Mouse (Mus musculus) limb, embryonic 13.5 days (tissue): ENCODE results near the gene Olfr1231. TPM values are rescaled to one million over a fixed set of nuclear protein-coding genes. Genes with fewer than 3 reads are reported as not detected.

Source experiments
- ATAC-seq: fragments of 200-750 bp; cut with Nextera tagmentation; 2 replicates; pipeline ENCODE4 v1.8.0; 2017; ENCODE audit warnings: low read depth, moderate number of reproducible peaks, moderate TSS enrichment; ENCODE audit not compliant: low FRiP score
- H3K27ac ChIP-seq: fragments of 300-500 bp; sonication (generic); 2 replicates; pipeline ENCODE4 v1.5.1; 2015; ENCODE audit warnings: inconsistent platforms, mild to moderate bottlenecking, moderate library complexity
- H3K27me3 ChIP-seq: fragments of 300-500 bp; sonication (generic); 2 replicates; pipeline ENCODE4 v1.6.1; 2015; ENCODE audit warnings: mild to moderate bottlenecking, inconsistent platforms
- H3K36me3 ChIP-seq: fragments of 300-500 bp; sonication (generic); 2 replicates; pipeline ENCODE4 v1.6.1; 2015; ENCODE audit warnings: inconsistent platforms, mild to moderate bottlenecking, moderate library complexity
- H3K4me1 ChIP-seq: fragments of 300-500 bp; sonication (generic); 2 replicates; pipeline ENCODE4 v1.6.1; 2015; ENCODE audit warnings: inconsistent platforms
- H3K4me2 ChIP-seq: fragments of 300-500 bp; sonication (generic); replicated peaks from 2 replicates; pipeline ENCODE4 v1.6.1; 2015; ENCODE audit warnings: inconsistent platforms, mild to moderate bottlenecking, moderate library complexity
- H3K4me3 ChIP-seq: fragments of 300-500 bp; sonication (generic); 2 replicates; pipeline ENCODE4 v1.5.1; 2015; ENCODE audit warnings: moderate library complexity, mild to moderate bottlenecking, inconsistent platforms
- H3K9ac ChIP-seq: fragments of 300-500 bp; sonication (generic); 2 replicates; pipeline ENCODE4 v1.6.1; 2015; ENCODE audit warnings: mild to moderate bottlenecking, inconsistent platforms
- H3K9me3 ChIP-seq: fragments of 300-500 bp; sonication (generic); 2 replicates; pipeline ENCODE4 v1.6.1; 2016; ENCODE audit warnings: inconsistent platforms
- WGBS: fragments of 180-500 bp; shearing (Covaris S2); methylation state at CpG from one replicate; pipeline ENCODE4 v1.1.7; 2015; 5-methylcytosine and 5-hydroxymethylcytosine counted together
- polyA plus RNA-seq: library from polyadenylated mRNA; unstranded; fragments of >200 nt; fragmentation: Nextera tagmentation; extraction: Ambion mirVana; gene quantifications from 2 replicates; pipeline ENCODE4 v1.2.1, GENCODE M21; 2015

The Olfr1231 gene
- polyA plus RNA-seq: not detected in 2 replicates

GRCm38 (mm10) chr2:89306974-89307373 lies at the start of gene Olfr1231:
TSS of gene Olfr1231 (minus strand) at chr2:89307074.
- WGBS: 63% methylated on average over 2 of the region's 2 CpGs
- ATAC-seq: no peak

DNA sequence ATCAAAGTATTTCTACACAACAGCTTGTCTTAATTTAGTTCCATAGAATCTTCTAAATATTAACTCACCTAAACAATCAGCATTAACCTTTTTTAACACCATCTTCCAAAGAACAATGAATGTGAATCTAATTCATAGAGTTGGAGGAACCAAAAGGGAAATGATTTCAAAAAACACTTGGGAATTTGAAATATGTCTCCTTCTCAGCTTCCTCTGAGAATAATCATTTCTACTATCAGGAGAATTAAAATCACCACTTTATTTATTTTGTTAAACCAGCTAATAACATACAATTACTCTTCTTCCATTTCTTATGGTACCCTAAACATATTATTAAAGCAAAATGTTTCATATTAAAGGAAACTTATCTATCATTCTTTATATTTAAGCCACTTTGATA lies 35.4 kb upstream of the Olfr1231 start, which contains the start of gene Olfr1233:
Gene Olfr1233 (minus strand): TSS at position 101 of the 400 bp plus-strand sequence.
- Histone ChIP-seq H3K4me3 (no peak within 1 kb of the TSS), H3K9ac (no peak within 1 kb of the TSS), H3K27me3 (no peaks in the 10 kb centered on the region), H3K36me3 (no peaks in the 10 kb centered on the region), H3K9me3 (no peaks in the 10 kb centered on the region), H3K4me1 (no peaks in the 10 kb centered on the region), H3K4me2 (no peak within 1 kb of the TSS), H3K27ac (no peak within 1 kb of the TSS)
- ATAC-seq: no peak

More at GRCm38 (mm10) chr2:89306974-89307373, at the start of gene Olfr1231:
- Histone ChIP-seq H3K4me1 (no peaks in the 10 kb centered on the region), H3K36me3 (no peaks in the 10 kb centered on the region), H3K9ac (no peak within 1 kb of the TSS), H3K27ac (no peak within 1 kb of the TSS), H3K27me3 (no peaks in the 10 kb centered on the region), H3K4me2 (no peak within 1 kb of the TSS), H3K4me3 (no peak within 1 kb of the TSS), H3K9me3 (no peaks in the 10 kb centered on the region)

GRCm38 (mm10) chr2:89329575-89329974 lies 22.7 kb upstream of the Olfr1231 start, which contains the start of gene Olfr1232:
TSS of gene Olfr1232 (minus strand) at chr2:89329675.
- H3K9me3 ChIP-seq: no peaks in the 10 kb centered on the region
- no peak within 1 kb of the TSS for H3K4me2 ChIP-seq
- ATAC-seq: no peak
- no peak within 1 kb of the TSS for H3K9ac ChIP-seq
- no peak within 1 kb of the TSS for H3K4me3 ChIP-seq
- H3K27ac ChIP-seq: no peak within 1 kb of the TSS
- no peaks in the 10 kb centered on the region for H3K27me3 ChIP-seq
- H3K36me3 ChIP-seq: no peaks in the 10 kb centered on the region
- H3K4me1 ChIP-seq: no peaks in the 10 kb centered on the region

GRCm38 (mm10) chr2:89297168-89297567 lies 9.7 kb downstream of the Olfr1231 start, which contains the start of gene Olfr1230:
TSS of gene Olfr1230 (minus strand) at chr2:89297268.
- Histone ChIP-seq H3K36me3 (no peaks in the 10 kb centered on the region), H3K4me3 (no peak within 1 kb of the TSS), H3K9me3 (no peaks in the 10 kb centered on the region), H3K27me3 (no peaks in the 10 kb centered on the region), H3K4me1 (no peaks in the 10 kb centered on the region), H3K4me2 (no peak within 1 kb of the TSS), H3K9ac (no peak within 1 kb of the TSS), H3K27ac (no peak within 1 kb of the TSS)
- 90% methylated on average over 1 of the region's 1 CpGs for WGBS
- ATAC-seq: no peak

DNA sequence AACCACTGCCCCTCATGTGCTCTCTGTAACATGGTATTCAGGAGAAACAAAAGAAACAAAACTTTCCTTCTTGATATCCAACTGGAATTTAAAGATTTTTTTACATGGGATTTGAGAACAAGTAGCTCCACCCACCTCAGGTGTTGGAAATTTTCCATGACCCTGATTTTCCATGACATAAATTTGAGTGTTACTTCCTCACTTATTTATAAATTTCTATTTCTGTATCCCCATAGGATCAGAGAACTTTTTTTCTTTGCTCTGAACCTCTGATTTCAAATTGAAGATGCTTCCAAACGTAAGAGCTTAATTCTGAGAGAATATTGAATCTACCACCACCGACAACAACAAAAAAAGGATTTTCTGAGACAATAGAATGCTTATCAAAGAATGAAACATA lies 19.0 kb downstream of the Olfr1231 start, which contains the start of gene Olfr1229:
Gene Olfr1229 (minus strand): TSS at position 101 of the 400 bp plus-strand sequence.
- Histone ChIP-seq H3K4me1 (no peaks in the 10 kb centered on the region), H3K4me3 (no peak within 1 kb of the TSS), H3K9ac (no peak within 1 kb of the TSS), H3K9me3 (no peaks in the 10 kb centered on the region), H3K27ac (no peak within 1 kb of the TSS), H3K4me2 (no peak within 1 kb of the TSS), H3K27me3 (no peaks in the 10 kb centered on the region), H3K36me3 (no peaks in the 10 kb centered on the region)
- ATAC-seq: no peak
- WGBS: 76% methylated on average over 2 of the region's 2 CpGs

- Histone ChIP-seq H3K9ac (no peak within 1 kb of the TSS), H3K27ac (no peak within 1 kb of the TSS), H3K4me2 (no peak within 1 kb of the TSS), H3K4me1 (no peaks in the 10 kb centered on the region), H3K27me3 (no peaks in the 10 kb centered on the region), H3K9me3 (no peaks in the 10 kb centered on the region), H3K4me3 (no peak within 1 kb of the TSS), H3K36me3 (no peaks in the 10 kb centered on the region)
- ATAC-seq: no peak
Measured at GRCm38 (mm10) chr2:89253962-89254361, 52.9 kb downstream of the Olfr1231 start, which contains the start of gene Olfr1228. TSS of gene Olfr1228 (minus strand) at chr2:89254062.

Other genes with a start within 250 kb of the Olfr1231 start
- not detected in 2 replicates for gene Olfr1218, start 245.9 kb downstream of the Olfr1231 start, polyA plus RNA-seq
- not detected in 2 replicates for gene Olfr1219, start 223.6 kb downstream of the Olfr1231 start, polyA plus RNA-seq
- not detected in 2 replicates for gene Olfr1220, start 200.2 kb downstream of the Olfr1231 start, polyA plus RNA-seq
- gene Olfr1221, start 189.8 kb downstream of the Olfr1231 start, polyA plus RNA-seq: not detected in 2 replicates
- gene Olfr1222, start 174.0 kb downstream of the Olfr1231 start, polyA plus RNA-seq: not detected in 2 replicates
- not detected in 2 replicates for gene Olfr1223, start 155.5 kb downstream of the Olfr1231 start, polyA plus RNA-seq
- gene Olfr1224-ps1, start 143.0 kb downstream of the Olfr1231 start, polyA plus RNA-seq: not detected in 2 replicates
- gene Olfr1225, start 132.4 kb downstream of the Olfr1231 start, polyA plus RNA-seq: not detected in 2 replicates
- not detected in 2 replicates for gene Olfr1226, start 107.0 kb downstream of the Olfr1231 start, polyA plus RNA-seq
- not detected in 2 replicates for gene Olfr1228, start 53.0 kb downstream of the Olfr1231 start, polyA plus RNA-seq
- not detected in 2 replicates for gene Olfr1229, start 19.1 kb downstream of the Olfr1231 start, polyA plus RNA-seq
- gene Olfr1230, start 9.8 kb downstream of the Olfr1231 start, polyA plus RNA-seq: not detected in 2 replicates
- not detected in 2 replicates for gene Olfr1232, start 22.6 kb upstream of the Olfr1231 start, polyA plus RNA-seq
- not detected in 2 replicates for gene Olfr1233, start 35.3 kb upstream of the Olfr1231 start, polyA plus RNA-seq
- not detected in 2 replicates for gene Olfr1234, start 57.8 kb upstream of the Olfr1231 start, polyA plus RNA-seq
- not detected in 2 replicates for gene Olfr1238, start 102.6 kb upstream of the Olfr1231 start, polyA plus RNA-seq
- not detected in 2 replicates for gene Olfr1239, start 113.3 kb upstream of the Olfr1231 start, polyA plus RNA-seq
- gene Olfr1240, start 135.9 kb upstream of the Olfr1231 start, polyA plus RNA-seq: not detected in 2 replicates
- gene Olfr1241, start 180.1 kb upstream of the Olfr1231 start, polyA plus RNA-seq: not detected in 2 replicates
- gene Olfr1242, start 191.3 kb upstream of the Olfr1231 start, polyA plus RNA-seq: not detected in 2 replicates
- gene Olfr1243, start 224.4 kb upstream of the Olfr1231 start, polyA plus RNA-seq: not detected in 2 replicates